Mouse (Mus musculus): Measurements from ENCODE around the gene Olfr1355. TPM values are rescaled to one million over a fixed set of nuclear protein-coding genes. Genes with fewer than 3 reads are reported as not detected.

Olfr1355 gene
- not detected in 2 replicates for polyA plus RNA-seq (2012; ENCODE audit: low replicate concordance)

GRCm38 (mm10) chr10:78875240-78875639 lies at the start of gene Olfr1355:
Gene Olfr1355, plus strand, starts transcription at chr10:78875540.

GRCm38 (mm10) chr10:78852066-78852465 lies 23.3 kb upstream of the Olfr1355 start, which contains the start of gene Olfr1356:
Gene Olfr1356, minus strand, starts transcription at chr10:78852166.

GRCm38 (mm10) chr10:78912871-78913270 lies 37.5 kb downstream of the Olfr1355 start, which contains the start of gene Olfr1354:
Gene Olfr1354, plus strand, starts transcription at chr10:78913171.

Other genes with a start within 250 kb of the Olfr1355 start
- gene Casp14, start 157.2 kb upstream of the Olfr1355 start, polyA plus RNA-seq (2012; ENCODE audit: low replicate concordance), result not detected in 2 replicates
- gene Ccdc105, start 122.5 kb upstream of the Olfr1355 start, polyA plus RNA-seq (2012; ENCODE audit: low replicate concordance), result not detected in 2 replicates
- not detected in 2 replicates for gene Slc1a6, start 95.0 kb upstream of the Olfr1355 start, polyA plus RNA-seq (2012; ENCODE audit: low replicate concordance)
- not detected in 2 replicates for gene Olfr1356, start 23.4 kb upstream of the Olfr1355 start, polyA plus RNA-seq (2012; ENCODE audit: low replicate concordance)
- gene Olfr1354, start 37.6 kb downstream of the Olfr1355 start, polyA plus RNA-seq (2012; ENCODE audit: low replicate concordance), result not detected in 2 replicates
- not detected in 2 replicates for gene Olfr8, start 75.1 kb downstream of the Olfr1355 start, polyA plus RNA-seq (2012; ENCODE audit: low replicate concordance)
- gene Olfr1353, start 87.8 kb downstream of the Olfr1355 start, polyA plus RNA-seq (2012; ENCODE audit: low replicate concordance), result not detected in 2 replicates
- gene Olfr1352, start 105.5 kb downstream of the Olfr1355 start, polyA plus RNA-seq (2012; ENCODE audit: low replicate concordance), result not detected in 2 replicates
- not detected in 2 replicates for gene Olfr1351, start 136.9 kb downstream of the Olfr1355 start, polyA plus RNA-seq (2012; ENCODE audit: low replicate concordance)
- not detected in 2 replicates for gene Olfr57, start 153.2 kb downstream of the Olfr1355 start, polyA plus RNA-seq (2012; ENCODE audit: low replicate concordance)
- gene 2610008E11Rik, start 222.1 kb downstream of the Olfr1355 start, polyA plus RNA-seq (2012; ENCODE audit: low replicate concordance), result 0.71 and 1.3 TPM in 2 replicates